Mouse (Mus musculus) embryonic facial prominence, embryonic 12.5 days (tissue): ENCODE measurements around the gene Pnldc1. TPM values are rescaled to one million over a fixed set of nuclear protein-coding genes. Genes with fewer than 3 reads are reported as not detected.
"Not testable (repeated sequence)": the region's sequence is repeated elsewhere in the genome, so short reads cannot be mapped to it uniquely, and the experiment has no call there.

ENCODE experiments used
- ATAC-seq: fragments of 200-750 bp; cut with Nextera tagmentation; 2 replicates; pipeline ENCODE4 v1.8.0; 2017; ENCODE audit not compliant: insufficient number of reproducible peaks, insufficient read depth, low FRiP score, low TSS enrichment
- H3K27ac ChIP-seq: fragments of 300-500 bp; sonication (generic); 2 replicates; pipeline ENCODE4 v1.5.1; 2016; ENCODE audit warnings: mild to moderate bottlenecking
- H3K27me3 ChIP-seq: fragments of 300-500 bp; sonication (generic); 2 replicates; pipeline ENCODE4 v1.6.1; 2016; ENCODE audit warnings: mild to moderate bottlenecking, moderate library complexity
- H3K36me3 ChIP-seq: fragments of 300-500 bp; sonication (generic); 2 replicates; pipeline ENCODE4 v1.6.1; 2016; ENCODE audit warnings: mild to moderate bottlenecking
- H3K4me1 ChIP-seq: fragments of 300-500 bp; sonication (generic); 2 replicates; pipeline ENCODE4 v1.6.1; 2016
- H3K4me2 ChIP-seq: fragments of 300-500 bp; sonication (generic); replicated peaks from 2 replicates; pipeline ENCODE4 v1.6.1; 2016; ENCODE audit warnings: mild to moderate bottlenecking, moderate library complexity
- H3K4me3 ChIP-seq: fragments of 300-500 bp; sonication (generic); 2 replicates; pipeline ENCODE4 v1.5.1; 2016; ENCODE audit warnings: mild to moderate bottlenecking
- H3K9ac ChIP-seq: fragments of 300-500 bp; sonication (generic); 2 replicates; pipeline ENCODE4 v1.6.1; 2016; ENCODE audit warnings: mild to moderate bottlenecking, moderate library complexity
- H3K9me3 ChIP-seq: fragments of 300-500 bp; sonication (generic); 2 replicates; pipeline ENCODE4 v1.6.1; 2016; ENCODE audit warnings: mild to moderate bottlenecking, moderate library complexity
- WGBS: fragments of 180-500 bp; shearing (Covaris S2); methylation state at CpG from one replicate; pipeline ENCODE4 v1.1.7; 2016; 5-methylcytosine and 5-hydroxymethylcytosine counted together
- polyA plus RNA-seq: library from polyadenylated mRNA; unstranded; fragments of >200 nt; fragmentation: Nextera tagmentation; extraction: Ambion mirVana; gene quantifications from 2 replicates; pipeline ENCODE4 v1.2.1, GENCODE M21; 2016

The Pnldc1 gene
- polyA plus RNA-seq, 1 experiment from 2014 or later: 4.1 TPM

GRCm38 (mm10) chr17:12935719-12936118 is 25.7 kb upstream of the Pnldc1 start:
- Histone ChIP-seq H3K4me2 (no peak overlapping the region), H3K27me3 (no peaks in the 10 kb centered on the region), H3K4me1 (peaks cover 3% of the 10 kb centered on the region; the same call in 1 of the 2 replicates), H3K27ac (no peak overlapping the region), H3K36me3 (no peaks in the 10 kb centered on the region), H3K9ac (no peak overlapping the region), H3K4me3 (no peak overlapping the region), H3K9me3 (no peaks in the 10 kb centered on the region)
- ATAC-seq: no peak
- WGBS: 62% methylated on average over 4 of the region's 4 CpGs

- not testable (repeated sequence) for H3K4me1 ChIP-seq, H3K27ac ChIP-seq, H3K27me3 ChIP-seq, ATAC-seq, H3K4me3 ChIP-seq, H3K9me3 ChIP-seq, H3K9ac ChIP-seq, H3K36me3 ChIP-seq, H3K4me2 ChIP-seq
- WGBS: 90% methylated on average over 5 of the region's 5 CpGs
These were observed 21.5 kb upstream of the Pnldc1 start for GRCm38 (mm10) chr17:12931576-12931975.

- Histone ChIP-seq H3K27ac (no peak overlapping the region), H3K9ac (no peak overlapping the region), H3K9me3 (no peaks in the 10 kb centered on the region), H3K36me3 (peaks cover 53% of the 10 kb centered on the region), H3K4me3 (no peak overlapping the region), H3K4me2 (no peak overlapping the region), H3K4me1 (no peaks in the 10 kb centered on the region), H3K27me3 (no peaks in the 10 kb centered on the region)
- no peak for ATAC-seq
- WGBS: 91% methylated on average over 8 of the region's 8 CpGs
These were observed 15.7 kb upstream of the Pnldc1 start for GRCm38 (mm10) chr17:12925703-12926180.

DNA sequence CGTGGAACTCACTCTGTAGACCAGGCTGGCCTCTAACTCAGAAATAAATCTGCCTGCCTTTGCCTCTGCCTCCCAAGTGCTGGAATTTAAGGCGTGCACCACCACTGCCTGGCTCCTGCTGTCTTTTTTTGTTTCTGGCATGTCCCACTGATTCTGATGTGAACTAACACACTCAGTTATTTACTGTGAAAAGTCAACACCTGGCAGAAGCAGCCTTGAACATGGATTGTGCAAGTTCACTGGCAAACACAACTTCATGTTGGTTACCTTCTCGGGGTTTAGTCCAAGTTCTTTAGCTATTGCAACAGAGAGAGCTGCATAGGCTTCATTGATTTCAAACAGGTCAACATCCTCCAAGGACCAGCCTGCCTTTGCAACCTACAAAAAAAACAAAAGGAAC is 15.0 kb upstream of the Pnldc1 start:
- H3K9ac ChIP-seq: no peak overlapping the region
- H3K9me3 ChIP-seq: no peaks in the 10 kb centered on the region
- no peaks in the 10 kb centered on the region for H3K4me1 ChIP-seq
- 93% methylated on average over 3 of the region's 3 CpGs for WGBS
- H3K27ac ChIP-seq: no peak overlapping the region
- no peak overlapping the region for H3K4me3 ChIP-seq
- H3K27me3 ChIP-seq: no peaks in the 10 kb centered on the region
- H3K4me2 ChIP-seq: no peak overlapping the region
- H3K36me3 ChIP-seq: peaks cover 61% of the 10 kb centered on the region
- ATAC-seq: no peak

DNA sequence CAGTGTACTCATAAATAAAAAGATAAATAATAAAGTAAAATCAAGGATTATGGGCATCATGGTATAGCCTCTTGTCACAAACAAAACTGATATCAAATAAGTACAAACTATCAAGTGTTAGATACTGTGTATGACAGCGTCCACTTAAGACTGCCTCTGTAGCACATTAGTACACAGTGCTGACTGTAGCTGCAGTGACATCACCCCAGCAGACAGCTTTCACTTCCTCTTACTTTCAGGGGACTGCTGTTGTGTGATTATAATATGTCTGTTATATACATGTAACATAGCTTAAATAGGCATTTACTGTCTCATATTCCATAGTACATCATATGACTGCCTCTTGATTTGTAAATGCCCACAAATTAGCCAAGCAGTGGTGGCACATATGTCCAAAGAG is 11.0 kb upstream of the Pnldc1 start:
- 88% methylated on average over 1 of the region's 1 CpGs for WGBS
- Histone ChIP-seq H3K36me3 (peaks cover 71% of the 10 kb centered on the region), H3K27ac (no peak overlapping the region), H3K9ac (no peak overlapping the region), H3K27me3 (no peaks in the 10 kb centered on the region), H3K4me3 (no peak overlapping the region), H3K9me3 (no peaks in the 10 kb centered on the region), H3K4me1 (no peaks in the 10 kb centered on the region), H3K4me2 (no peak overlapping the region)
- ATAC-seq: no peak

DNA sequence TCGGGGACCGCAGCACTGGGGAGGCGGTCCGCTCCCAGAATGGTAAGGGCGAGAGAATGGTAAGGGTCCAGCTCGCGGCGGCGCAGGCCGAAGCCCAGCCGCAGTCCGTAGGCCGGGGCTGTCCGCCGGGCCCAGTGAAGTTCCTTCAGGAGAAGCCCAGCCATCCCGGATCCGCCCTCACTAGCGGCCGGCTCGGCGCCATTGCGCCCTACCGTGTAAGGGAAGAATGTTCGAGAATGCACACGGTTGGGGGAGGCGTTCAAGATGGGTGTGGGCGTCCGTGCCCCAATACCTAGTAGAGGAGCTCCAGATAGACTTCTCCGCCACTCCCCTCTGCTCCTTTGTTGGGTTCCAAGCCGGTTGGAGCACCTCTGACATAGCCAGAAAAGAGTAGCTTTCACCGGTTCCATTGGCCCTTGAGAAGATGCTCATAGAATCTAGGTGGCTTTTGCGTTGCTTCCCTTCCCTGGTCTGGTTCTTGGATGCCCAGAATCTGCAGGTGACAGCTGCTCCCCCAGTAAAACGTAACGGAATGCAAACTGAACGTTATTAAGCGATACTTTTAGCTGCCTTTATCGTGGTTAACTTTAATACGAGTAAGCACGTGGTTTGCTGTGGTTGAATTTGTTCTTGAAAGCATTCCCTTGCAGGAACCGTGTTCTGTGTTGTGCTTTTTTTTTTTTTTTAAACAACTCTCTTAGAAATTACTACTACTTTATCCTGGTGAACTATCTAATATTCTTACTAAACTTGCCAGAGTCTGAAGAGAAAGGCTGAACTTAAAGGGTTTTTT is 6.8 kb upstream of the Pnldc1 start:
- WGBS: under 1% methylated on average over 40 of the region's 40 CpGs
- Histone ChIP-seq H3K4me1 (no peaks in the 10 kb centered on the region), H3K9ac (peak overlapping the region; percentile 98), H3K27ac (peak overlapping the region; percentile 93), H3K4me3 (peak overlapping the region; percentile 97), H3K36me3 (peaks cover 54% of the 10 kb centered on the region), H3K9me3 (no peaks in the 10 kb centered on the region), H3K4me2 (peak overlapping the region; percentile 51), H3K27me3 (no peaks in the 10 kb centered on the region)
- ATAC-seq: peak; percentile 62

- Histone ChIP-seq H3K4me2 (peak within 1 kb of the TSS; percentile 69), H3K9me3 (no peaks in the 10 kb centered on the region), H3K27ac (peak within 1 kb of the TSS; percentile 93), H3K9ac (peak within 1 kb of the TSS; percentile 98), H3K27me3 (no peaks in the 10 kb centered on the region), H3K4me1 (no peaks in the 10 kb centered on the region), H3K36me3 (peaks cover 54% of the 10 kb centered on the region), H3K4me3 (peak within 1 kb of the TSS; percentile 97)
- peak; percentile 99 for ATAC-seq
- under 1% methylated on average over 56 of the region's 56 CpGs for WGBS
These were observed 6.0 kb upstream of the Pnldc1 start, which contains the start of gene Mrpl18 for GRCm38 (mm10) chr17:12915881-12916583. Mrpl18 (minus strand) TSS chr17:12916345.

GRCm38 (mm10) chr17:12915488-12915880 is 5.5 kb upstream of the Pnldc1 start, which contains the start of gene Tcp1:
Tcp1 (plus strand) TSS chr17:12915701.
- ATAC-seq: no peak
- 1% methylated on average over 18 of the region's 18 CpGs for WGBS

GRCm38 (mm10) chr17:12910391-12910790 is 361 bp upstream of the Pnldc1 start:
- Histone ChIP-seq H3K4me1 (no peaks in the 10 kb centered on the region), H3K4me2 (no peak overlapping the region), H3K36me3 (peaks cover 40% of the 10 kb centered on the region), H3K27ac (no peak overlapping the region), H3K9me3 (no peaks in the 10 kb centered on the region), H3K4me3 (no peak overlapping the region), H3K27me3 (no peaks in the 10 kb centered on the region), H3K9ac (no peak overlapping the region)
- WGBS: 86% methylated on average over 8 of the region's 8 CpGs
- ATAC-seq: no peak

More at GRCm38 (mm10) chr17:12915488-12915880, 5.5 kb upstream of the Pnldc1 start, which contains the start of gene Tcp1:
- Histone ChIP-seq H3K4me3 (peak within 1 kb of the TSS; percentile 97), H3K4me1 (no peaks in the 10 kb centered on the region), H3K4me2 (peak within 1 kb of the TSS; percentile 69), H3K27me3 (no peaks in the 10 kb centered on the region), H3K36me3 (peaks cover 52% of the 10 kb centered on the region), H3K9me3 (no peaks in the 10 kb centered on the region), H3K27ac (peak within 1 kb of the TSS; percentile 93), H3K9ac (peak within 1 kb of the TSS; percentile 98)

DNA sequence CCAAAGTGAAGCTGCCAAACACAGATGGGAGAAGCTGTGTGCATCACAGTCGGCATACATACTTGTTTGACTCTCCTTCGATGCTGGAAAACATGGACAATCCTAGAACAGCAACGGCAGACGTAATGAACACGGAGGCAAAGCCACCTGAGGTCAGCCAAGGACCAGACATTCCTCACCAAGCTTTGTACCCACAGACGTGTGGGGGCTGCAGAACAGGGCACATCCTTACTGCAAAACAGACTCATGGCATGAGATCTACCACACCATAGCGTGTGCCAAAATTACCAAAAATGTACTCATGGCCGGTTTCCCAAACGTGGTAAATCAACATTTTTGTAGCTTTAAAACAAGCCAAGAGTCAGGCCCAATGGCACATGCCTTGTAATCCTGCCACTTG is 3.6 kb downstream of the Pnldc1 start:
- peaks cover 30% of the 10 kb centered on the region for H3K36me3 ChIP-seq
- no peak for ATAC-seq
- no peaks in the 10 kb centered on the region for H3K9me3 ChIP-seq
- no peak overlapping the region for H3K4me2 ChIP-seq
- H3K27ac ChIP-seq: no peak overlapping the region
- no peak overlapping the region for H3K4me3 ChIP-seq
- H3K4me1 ChIP-seq: 0 out of 2 replicates have a peak, but pooled peaks cover 8% of the 10 kb centered on the region
- WGBS: 92% methylated on average over 9 of the region's 9 CpGs
- H3K27me3 ChIP-seq: no peaks in the 10 kb centered on the region
- no peak overlapping the region for H3K9ac ChIP-seq

- H3K4me3 ChIP-seq: no peak overlapping the region
- H3K9ac ChIP-seq: no peak overlapping the region
- no peak overlapping the region for H3K27ac ChIP-seq
- no peaks in the 10 kb centered on the region for H3K27me3 ChIP-seq
- 90% methylated on average over 4 of the region's 4 CpGs for WGBS
- H3K9me3 ChIP-seq: no peaks in the 10 kb centered on the region
- H3K36me3 ChIP-seq: peaks cover 25% of the 10 kb centered on the region
- H3K4me1 ChIP-seq: 0 out of 2 replicates have a peak, but pooled peaks cover 8% of the 10 kb centered on the region
- no peak overlapping the region for H3K4me2 ChIP-seq
- ATAC-seq: no peak
These were observed 4.2 kb downstream of the Pnldc1 start for GRCm38 (mm10) chr17:12905810-12906209.
